Mouse (Mus musculus) frontal cortex, postnatal 36 days (tissue): ENCODE measurements around the gene Comtd1.

ENCODE experiments used
- DNase-seq, 2 experiments: peaks; one replicate each; pipeline ENCODE4 v3.0.0; 2022; ENCODE audit warnings: low spot score in 2 of 2

The Comtd1 gene

DNA sequence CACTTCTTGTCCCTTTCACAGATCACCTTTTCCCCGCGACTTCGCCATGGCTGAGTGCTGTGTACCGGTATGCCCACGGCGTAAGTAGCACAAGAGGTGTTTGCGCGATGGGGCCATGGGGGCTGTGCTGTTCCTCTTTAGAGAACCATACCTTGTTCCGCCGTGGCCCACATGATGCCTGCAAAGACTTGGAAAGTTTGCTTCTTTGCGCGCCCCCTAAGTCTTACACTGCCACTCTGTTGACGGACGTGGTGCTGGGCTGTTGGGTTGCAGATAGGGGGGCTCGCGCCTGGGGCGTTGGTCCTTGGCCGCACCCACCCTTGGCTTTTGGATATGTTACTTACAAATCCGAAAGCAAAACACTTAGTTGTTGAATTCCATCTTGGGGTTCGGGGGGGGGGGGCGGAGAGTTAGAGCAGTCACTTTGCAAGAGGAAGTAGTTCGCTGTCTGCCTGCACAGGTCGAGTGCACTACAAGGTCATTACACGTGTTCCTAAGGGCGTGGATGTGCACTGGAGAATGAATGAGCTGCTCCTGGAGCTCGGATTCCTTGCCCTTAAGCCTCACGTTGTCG lies 16.9 kb downstream of the Comtd1 start:
- DNase-seq: no peak

DNA sequence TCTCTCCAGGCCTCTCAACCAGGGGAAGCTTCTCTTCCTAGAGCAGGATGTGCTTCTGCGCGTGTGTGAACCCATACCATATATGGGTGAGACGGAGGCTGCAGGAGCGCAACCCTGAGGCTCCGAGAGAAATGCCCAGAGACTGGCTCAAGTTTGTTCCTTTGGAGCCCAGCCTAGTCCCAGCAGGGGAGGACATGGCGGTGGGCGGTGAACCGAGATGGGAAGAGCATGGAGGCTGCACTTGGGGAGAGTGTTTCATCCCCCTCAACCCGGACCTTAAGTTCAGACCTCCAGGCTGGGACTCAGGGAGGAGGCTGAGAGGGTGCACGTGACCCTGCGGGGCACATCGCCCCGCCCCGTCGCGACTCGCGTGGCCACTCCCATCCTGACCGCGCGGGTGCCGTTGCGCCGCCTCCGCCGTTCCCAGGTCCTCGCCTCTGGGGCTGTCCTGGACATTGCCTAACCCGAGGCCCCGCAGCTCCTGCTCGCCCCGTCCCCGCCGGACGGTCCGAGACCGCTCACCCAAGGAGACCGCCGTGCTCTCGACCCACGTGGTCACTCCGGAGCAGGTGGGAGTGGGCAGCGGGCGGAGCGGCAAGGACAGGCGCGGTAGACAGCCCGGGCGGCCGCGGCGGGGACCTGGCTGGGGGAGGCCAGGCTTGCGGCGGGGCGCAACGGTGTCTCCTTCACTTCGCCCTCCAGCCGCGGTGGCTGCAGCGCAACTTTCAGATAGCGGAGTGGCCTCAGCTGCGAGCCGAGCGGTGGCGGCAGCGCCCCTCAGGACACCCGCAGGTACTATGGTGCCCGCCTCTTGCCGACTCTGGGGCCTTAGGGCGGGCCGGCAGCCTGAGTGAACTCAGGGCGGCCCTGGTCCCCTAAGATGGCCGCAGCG lies 17.7 kb downstream of the Comtd1 start:
- DNase-seq: peak; percentile 96 to 97

DNA sequence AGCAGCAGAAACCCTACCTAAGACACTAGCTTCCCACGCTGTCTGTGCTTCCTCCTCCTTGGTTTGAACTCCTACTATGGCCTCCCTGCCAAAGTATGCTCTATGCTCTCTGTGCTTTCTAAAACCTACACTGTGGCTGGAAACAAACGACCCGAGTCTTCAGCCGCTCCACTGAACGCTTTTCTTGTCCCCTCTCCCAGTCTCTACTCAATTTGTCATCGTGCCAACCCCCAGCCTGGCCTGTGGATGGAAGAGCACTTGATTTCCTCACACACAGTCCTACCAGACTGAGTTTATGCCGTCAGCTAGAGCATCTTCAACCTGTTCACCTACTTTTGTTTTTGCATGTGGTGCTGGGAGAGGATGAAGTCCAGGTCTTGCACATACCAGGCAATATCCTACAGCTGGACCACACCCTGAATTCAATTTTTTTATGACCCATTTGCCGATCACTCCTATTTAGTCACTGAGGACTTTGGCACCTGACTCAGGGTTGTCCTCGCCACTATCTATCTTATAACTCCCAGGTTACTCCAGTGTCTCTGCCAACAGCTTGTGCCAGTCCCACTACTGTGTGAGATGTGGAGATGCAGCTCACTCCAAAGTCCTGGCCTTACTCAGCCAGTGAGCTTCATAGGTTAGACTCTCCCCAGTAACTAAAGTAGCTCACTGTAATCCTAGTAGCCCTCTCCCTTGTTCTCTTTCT lies 22.8 kb downstream of the Comtd1 start:
- DNase-seq: no peak

DNA sequence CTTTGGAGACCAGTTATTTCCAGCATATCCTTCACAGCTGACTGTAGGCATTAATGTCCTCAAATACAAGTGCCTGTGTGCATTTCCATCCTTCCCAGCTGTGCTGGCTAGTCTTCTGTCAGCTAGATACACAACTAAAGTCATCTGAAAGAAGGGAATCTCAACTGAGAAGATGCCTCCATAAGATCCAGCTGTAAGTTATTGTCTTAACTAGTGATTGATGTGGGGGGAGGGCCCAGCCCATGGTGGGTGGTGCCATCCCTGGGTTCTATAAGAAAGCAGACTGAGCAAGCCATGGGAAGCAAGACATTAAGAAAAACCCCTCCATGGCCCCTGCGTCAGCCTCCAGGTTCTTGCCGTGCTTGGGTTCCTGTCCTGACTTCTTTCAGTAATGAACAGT lies 23.8 kb downstream of the Comtd1 start, which contains the start of gene Vdac2:
Vdac2 (plus strand) TSS at position 301 of the 400 bp plus-strand sequence.
- no peak for DNase-seq

DNA sequence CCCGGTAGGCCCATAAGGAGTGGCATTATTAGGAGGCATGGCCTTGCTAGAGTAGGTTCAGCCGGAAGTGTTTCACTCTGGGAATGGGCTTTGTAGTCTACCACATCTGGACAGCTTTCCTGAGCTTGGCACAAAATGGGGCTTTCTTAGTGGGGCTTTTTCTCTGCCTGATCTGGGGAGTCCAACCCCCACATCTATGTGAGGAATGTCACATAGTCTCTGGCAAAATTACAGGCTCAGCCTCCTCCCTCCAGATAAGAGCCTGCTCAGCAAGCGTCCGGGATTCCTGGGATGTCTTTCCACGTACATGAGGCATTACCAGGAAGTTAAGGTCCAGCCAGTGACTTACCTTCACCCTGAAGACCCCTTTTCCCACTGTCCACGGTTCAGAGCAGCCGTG lies 24.9 kb downstream of the Comtd1 start:
- no peak for DNase-seq

DNA sequence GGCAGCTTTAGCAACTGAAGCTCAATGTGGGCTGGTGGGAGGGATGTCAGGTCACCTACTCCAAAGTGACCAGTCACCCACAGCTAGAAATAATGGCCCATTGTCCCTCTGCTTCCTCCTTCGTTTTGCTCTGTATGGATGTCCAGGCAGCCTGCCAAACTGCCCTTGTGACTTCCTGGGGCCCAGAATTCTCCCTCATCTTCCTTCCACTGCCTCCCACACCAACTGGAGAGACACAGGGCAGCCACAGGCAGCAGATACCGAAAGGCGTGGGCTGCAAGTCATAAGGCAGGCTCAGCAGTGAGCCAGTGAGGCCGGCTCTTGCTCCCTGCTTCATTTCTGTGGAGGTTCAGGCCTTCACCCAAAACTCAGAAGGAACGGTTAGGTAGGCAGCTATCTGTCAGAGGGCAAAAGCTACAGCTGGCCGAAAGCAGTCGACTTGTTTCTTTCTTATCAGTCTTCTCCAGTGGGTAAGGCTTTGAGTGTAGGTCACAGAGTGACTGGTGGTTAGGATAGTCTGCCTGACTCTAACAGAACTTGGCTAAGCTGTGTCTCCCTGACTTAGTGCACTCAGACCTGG lies 25.9 kb downstream of the Comtd1 start:
- peak; percentile 61 to 71 for DNase-seq

DNA sequence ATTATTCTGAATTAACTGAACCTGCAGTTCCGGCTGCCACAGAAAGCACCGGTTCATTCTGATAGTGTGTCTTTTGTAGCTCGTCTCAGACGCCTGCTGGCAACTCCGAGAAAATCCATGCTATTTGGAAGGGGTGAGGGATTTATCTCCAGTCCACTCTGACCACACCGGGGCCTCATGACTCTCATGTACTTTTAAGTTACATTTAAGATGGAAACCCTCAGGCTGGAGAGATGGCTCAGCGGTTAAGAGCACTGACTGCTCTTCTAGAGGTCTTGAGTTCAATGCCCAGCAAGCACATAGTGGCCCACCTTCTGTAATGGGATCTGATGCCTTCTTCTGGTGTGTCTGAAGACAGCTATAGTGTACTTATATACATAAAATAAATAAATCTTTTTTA lies 26.5 kb downstream of the Comtd1 start:
- DNase-seq: no peak

DNA sequence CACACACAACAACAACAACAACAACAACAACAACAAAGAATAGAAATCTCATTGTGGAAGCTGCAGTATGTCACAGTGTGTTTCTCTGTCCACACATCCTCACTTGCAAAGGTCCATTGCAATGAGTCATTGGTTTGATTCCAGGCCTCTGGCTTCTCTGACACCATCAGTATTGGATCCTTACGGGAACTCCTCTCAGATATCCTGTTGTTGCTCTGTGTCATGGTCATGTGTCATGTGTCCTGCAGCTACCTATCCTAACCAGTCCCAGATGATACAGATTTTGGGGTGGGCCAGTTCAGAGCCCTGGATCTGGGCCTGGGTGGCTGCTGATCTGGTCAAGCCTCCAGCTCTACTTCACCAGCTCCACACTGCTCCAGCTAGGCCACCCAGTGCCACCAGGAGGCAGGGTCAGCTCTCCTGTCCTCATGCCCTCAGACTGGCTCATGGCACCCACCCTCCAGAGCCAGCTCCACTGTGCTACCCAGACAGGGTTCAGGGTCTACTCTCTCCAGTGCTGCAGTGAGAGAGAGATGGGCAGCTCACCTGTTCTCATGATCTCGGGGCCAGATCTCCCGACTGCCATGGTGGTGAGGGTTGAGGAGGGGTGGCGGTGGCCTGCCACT lies 27.8 kb downstream of the Comtd1 start:
- no peak for DNase-seq

DNA sequence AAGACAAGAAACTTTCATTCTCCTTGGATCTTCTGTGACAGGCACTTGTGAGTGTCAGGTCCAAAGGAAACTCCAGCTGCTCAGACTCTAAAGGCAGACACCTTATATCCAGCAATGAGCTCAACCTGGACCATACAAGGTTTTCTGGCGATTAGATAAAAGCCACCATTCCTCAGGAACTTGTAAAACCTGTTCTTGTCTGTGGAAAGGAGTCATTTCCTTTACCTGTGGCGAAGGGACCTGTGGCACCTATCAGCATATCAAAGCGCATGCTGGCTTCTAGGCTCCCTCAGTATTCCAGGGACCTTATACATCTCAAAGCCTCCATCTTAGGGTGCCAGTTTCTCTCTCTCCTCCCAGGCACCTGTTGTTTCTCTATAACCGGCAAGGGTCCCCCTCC lies 31.3 kb downstream of the Comtd1 start:
- no peak for DNase-seq

DNA sequence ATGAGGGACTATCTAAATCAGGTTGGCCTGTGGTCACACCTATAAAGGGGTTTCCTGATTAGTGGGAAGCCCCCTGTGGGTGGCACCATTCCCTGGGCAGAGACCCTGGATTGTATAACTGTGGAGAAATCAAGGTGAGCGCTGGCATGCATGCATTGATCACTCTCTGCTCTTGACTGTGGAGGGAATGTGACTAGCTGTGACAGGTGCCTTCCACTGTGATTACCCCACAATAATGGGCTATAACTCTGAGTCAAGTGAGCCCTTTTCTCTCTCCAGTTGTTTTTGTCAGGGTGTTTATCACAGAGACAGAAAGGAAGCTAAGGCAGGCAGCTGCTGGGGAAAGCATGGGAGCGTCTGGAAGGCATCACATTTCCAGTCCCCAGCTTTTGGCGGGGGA lies 32.5 kb downstream of the Comtd1 start:
- DNase-seq: no peak

DNA sequence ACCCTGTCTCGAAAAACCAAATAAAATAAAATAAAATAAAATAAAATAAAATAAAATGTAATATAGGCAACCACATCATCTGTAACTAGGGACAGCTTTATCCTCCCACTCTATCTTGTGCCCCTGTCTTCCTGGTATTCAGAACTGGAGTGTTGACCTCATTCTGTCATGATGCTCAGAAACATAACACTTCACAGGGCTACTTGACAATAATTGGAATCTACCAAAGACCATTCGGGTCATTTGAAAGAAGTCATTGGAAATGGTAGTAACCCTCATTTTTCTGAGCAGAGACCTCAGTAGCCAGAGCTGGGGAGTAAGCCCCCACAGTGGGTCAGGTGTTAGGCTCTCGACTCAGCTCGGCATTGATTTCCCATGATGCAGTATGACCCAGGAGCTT lies 34.2 kb downstream of the Comtd1 start:
- DNase-seq: no peak

DNA sequence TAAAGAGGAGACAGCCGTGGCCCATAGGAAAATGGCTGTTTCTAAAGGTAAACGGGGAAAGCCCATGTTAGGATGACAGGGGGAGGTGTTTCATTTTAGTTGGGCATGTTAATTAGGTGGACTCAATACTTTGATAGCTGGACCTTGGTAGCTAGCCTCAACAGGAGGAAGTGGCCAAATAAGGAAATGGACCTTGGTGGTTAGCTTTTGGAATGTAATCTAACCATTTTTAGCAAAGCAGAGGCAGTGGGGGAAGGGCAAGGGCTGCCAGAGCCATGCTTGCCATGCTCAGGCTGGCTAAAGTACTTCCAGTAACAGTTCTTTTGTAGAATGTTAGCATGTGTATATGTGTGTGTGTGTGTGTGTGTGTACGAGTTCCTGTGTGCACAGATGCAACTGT lies 34.9 kb downstream of the Comtd1 start:
- DNase-seq: no peak

DNA sequence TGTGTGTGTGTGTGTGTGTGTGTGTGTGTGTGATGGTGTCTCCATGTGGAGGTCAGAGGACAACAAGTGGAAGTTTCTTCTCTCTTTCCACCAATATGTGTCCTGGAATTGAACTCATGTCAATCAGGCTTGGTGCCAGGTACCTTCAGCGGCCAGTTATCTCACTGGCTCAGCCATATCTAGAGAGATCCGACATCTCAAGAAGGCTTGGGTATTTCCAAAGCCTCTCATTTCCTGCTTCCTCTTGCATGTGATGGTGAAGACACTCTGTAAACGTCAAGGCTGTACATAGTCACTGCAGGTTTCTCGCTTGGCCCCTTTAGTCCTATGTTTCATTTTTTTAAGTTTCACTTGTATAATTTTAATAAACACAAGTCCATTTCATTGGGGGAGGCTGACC lies 35.6 kb downstream of the Comtd1 start:
- no peak for DNase-seq

DNA sequence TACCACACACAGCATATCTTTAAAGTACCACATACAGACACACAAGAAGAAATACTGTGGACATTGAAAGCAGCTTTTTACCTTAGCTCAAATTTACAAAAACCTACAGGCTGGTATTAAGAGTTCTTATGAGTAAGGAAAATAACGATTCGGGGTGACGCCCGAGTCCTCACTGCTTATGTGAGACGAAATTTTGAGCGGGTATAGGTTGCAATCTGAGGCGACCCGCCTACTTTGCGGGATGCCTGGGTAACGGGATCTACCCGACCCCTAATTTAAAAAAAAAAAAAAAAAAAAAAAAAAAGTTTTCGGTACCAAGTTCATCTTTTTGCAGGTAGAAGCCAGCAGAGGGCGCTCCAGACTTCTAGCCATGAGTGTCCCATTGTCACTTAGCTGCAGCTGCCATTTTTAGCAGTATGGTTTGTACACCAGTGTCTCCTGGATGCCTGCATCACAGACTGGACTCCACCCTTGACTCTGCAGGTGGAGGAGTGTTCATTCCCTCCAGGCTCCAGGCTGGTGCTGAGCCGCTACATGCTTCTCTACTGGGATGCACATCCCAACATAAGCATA lies 36.1 kb downstream of the Comtd1 start:
- peak; percentile 34 to 41 for DNase-seq

DNA sequence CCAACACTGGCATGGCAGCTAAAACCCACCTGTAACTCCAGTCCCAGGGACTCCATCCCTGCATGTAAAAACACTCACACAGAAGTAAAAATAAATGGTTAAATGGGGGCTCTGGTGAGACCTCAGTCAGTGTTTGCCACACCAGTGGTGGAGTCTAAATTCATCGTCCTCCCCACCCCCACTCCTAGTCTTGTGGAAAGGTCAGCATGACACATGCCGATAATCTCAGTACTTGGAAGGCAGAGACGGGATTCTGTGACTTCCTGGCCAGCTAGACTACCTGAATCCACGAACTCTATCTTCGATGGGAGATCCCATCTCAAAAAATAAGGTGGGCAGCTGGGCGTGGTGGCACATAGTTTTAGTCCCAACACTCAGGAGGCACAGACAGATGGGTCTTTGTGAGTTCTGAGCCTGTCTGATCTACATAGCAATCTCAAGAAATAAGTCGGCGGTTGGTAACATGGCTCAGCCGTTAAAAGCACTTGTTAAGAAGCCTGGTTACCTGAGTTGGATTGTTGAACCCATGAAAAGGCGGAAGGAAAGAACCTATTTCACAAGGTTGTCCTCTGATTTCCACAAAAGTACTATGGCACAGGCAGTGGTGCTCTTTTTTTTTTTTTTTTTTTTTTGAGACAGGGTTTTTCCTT lies 36.9 kb downstream of the Comtd1 start:
- DNase-seq: no peak

DNA sequence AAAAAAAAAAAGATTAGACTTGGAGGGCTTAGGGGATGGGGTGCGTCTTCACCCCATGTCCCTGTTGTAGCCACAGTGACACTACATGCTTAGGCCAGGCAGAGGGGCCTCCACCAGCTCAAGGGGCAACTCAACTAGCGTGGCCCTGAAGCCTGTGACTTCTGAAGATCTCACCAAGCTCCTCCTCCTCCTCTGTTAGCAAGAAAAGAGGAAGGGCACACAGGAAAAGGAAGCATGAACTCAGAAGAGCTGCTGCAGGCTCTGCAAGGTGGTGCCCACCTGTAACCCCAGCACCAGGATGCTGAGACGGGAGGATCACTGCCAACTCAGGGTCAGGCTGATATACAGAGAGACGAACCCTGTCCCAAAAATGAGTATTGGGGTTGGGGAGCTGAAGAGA lies 37.5 kb downstream of the Comtd1 start:
- no peak for DNase-seq

DNA sequence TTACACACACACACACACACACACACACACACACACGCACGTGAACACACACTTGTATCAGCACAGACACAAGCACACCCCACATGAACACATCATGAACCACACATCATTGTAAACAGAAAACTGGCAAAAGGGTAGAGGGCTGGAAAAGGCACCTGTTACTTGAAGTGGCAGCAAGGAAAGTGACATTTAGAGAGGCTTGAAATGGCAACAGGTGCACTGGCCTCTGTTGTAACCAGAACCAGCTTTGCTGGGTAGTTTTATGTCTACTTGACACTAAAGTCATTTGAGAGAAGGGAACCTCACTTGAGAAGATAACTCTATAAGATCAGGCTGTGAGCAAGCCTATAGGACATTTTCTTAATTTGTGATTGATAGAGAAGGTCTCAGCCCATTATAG lies 39.4 kb downstream of the Comtd1 start:
- DNase-seq: no peak

DNA sequence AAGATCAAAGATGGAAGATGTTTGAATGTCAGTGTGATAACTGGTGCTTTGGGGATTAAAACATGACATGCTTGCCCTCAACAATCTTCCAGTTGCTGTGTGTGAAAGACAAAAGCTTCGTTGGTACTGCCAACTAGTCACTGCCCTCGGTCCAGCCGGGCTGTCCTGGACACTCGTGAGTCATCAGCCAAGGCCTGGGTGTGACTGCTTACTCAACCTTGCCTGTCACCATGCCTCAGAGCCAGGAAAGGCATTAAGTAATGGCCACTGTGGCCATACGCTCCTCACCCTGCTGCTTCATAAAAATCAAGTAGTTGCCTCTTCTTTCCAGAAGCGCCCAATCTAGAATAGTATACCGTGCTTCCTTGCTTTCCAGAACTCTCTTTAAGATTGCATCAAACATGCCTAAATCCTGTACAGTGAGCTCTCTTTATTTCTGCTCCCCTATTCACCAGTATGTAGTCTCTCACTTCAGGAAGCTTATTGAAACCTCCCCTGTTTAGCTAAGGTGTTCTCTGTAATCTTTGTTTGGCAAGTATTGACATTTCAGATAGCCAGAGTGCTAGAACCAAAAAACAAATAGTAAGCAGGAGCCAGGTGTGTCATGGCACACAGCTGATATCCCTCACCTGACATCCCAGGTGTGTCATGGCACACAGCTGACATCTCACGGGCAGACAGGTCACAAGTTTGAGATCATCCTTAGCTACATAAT lies 40.4 kb downstream of the Comtd1 start:
- no peak for DNase-seq

DNA sequence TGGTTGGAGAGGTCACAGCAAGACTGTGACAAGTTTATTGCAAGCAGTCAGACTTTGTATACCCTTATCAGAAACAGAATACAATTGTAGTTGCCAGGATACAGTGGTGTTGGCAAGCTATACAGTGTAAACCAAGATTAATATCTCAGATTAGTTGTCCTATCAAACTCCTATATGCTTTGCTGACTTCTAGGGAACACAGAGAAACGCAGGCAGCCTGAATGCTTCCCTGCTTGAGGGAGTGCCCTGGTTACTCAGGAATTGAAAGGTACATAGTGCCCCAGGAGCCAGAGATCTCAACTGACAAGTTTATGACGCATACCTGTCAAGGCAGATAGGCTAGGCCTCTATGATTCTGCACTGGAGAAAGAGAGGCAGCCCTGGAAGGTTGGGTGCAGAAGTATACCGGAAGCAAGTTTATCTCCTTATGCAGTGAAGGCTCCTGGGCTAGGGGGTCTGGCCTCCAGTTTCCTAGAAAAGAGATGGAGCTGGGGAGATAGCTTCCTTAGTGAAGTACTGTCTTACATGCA lies 42.1 kb downstream of the Comtd1 start:
- DNase-seq: no peak

DNA sequence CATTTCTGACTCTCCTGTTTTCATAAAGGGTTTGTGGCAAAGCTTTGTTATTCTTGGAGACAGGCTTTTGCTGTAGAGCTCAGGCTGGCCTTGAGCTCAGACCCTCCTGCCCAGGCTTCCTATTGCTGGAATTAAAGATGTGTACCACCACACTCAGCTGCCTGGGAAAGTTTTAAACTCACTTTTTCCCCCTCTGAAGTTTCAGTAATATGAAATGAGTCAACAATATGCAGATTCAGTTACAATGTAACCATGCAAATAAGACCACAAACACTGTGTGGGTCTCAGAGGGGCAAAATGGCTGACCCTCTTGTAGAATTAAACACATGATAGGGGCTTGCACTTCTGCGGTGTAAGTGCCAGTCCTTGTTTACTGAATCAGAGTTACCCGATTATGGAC lies 42.6 kb downstream of the Comtd1 start:
- DNase-seq: no peak
